Mouse (Mus musculus) adrenal gland, postnatal 36 days (tissue): ENCODE results near the gene Gm7879. TPM values are rescaled to one million over a fixed set of nuclear protein-coding genes. Genes with fewer than 3 reads are reported as not detected.

Experiments
- DNase-seq, 2 experiments: peaks; one replicate each; pipeline ENCODE4 v3.0.0; 2021; ENCODE audit warnings: mixed read lengths in 1 of 2
- total RNA-seq, 2 experiments: library from RNA; stranded (reverse); gene quantifications; 2 replicates each; pipeline ENCODE4 v1.2.3; 2021

Gm7879 gene
- total RNA-seq, 2 experiments from 2014 or later: 12.9 to 13.8 TPM

DNA sequence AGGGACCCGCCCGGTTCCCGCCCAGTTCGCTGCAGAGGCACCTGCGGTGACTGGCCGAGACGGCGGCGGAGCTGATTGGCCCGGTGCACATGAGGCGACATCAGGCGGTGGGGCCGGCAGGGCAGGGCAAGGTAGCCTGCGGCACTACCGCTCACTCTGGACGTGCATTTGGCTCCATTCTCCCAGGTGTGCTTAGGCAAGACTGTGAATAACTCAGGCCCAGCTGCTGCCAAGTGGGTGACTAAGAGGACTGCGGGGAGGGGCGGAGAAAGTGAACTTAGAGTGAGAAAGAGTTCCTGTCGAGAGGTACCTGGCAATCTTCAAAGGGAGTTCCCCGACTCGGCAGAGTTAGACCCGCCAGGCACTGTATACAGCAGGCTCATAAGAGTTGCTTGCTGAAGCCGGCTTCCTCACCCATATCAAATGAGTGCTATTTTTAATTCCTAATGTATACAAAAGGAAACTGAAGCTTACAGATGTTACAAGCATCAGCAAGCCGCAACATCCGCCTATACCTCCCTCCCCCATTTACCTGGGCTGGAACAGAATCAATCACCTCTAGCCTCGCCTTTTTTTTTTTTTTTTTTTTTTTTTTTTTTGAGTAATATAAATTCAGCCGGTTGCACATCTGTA, 35.3 kb downstream of the Gm7879 start:
- DNase-seq: peak; percentile 63 to 69

DNA sequence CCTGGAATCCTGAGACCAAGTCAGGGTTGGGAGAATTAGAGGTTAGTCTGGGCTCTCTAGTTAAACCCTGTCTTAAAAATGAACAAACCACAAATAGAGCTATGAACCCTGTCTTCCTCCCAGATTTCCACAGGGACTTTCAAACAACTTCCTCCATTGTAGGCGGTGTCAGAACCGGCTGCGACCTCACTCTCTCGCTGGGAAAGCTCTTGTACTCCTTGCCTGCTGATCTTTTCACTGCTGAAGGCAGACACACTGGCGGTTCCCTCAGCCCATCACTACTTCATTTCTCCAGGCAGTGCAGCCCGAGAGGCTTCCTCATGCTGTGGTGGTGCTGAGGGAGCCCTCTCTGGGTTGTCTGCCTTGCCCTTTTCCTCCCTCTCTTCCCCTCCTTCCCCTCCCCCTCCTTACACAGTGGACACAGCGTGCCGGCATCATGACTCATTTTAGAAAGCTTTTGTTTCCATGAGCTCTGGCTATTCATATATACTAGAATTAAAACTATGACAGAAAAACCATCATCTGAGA, 35.9 kb downstream of the Gm7879 start:
- DNase-seq: peak; percentile 21 to 57

DNA sequence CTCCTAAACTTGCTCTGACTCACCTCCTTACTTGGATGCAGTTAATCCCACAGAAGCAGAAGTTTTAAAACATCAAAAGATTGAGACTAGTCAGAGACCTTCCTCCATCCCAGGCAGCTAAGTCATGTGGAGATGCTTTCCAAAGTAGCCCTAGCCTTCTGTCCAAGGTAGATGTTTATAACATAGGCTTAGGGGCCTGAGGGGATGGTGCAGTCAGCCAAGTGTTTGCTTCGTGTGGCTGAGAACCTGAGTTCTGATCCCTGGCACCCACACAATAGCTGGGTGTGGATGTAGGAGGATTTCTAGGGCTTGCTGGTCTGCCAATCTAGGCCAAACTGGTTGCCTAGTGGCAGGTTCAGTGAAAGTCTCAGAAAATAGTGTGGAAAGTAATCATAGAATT, 40.3 kb downstream of the Gm7879 start:
- DNase-seq: no peak

DNA sequence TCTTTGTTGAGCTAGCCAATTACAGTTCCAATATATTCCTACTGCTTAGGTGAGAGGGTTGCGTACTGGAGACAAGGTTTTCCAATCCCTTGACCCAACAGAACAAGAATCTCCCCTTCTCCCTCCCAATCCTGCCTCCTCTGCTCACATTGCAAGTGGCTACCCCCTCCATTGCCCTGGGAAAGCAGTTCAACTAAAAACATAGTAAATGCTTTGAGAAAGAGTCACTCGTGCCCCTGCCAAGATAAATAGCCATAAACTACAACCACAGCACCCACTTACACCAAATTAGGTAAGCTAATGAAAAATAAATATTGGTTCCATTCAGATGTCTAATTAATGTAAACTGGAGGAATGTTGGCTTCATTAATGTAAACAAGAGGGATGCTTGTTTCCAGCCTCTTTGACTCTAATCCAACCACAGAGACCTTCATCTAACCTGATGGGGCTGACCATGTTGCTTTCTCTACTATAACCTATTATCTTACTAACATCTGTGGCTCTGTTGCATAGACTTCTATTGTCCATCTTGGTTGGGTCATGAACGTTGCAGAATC, 47.0 kb downstream of the Gm7879 start:
- DNase-seq: no peak

DNA sequence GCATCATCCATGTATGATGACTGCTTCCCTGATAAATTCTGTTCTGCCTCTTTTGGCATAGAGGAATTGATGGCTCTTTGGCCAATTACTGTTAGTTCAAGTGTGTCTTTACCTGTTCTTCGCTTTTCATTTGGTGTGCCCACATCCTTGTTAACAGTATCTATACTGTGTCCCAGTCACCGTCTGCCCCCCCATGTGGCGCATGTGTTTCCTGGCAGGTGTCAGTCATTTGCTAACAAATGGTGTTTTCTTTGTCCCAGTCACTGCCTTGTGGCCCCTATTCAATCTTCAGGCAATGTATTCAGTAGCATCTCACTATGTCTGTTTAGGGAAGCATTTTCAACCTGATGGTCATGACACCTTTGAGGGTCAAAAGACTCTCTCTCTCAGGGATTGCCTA, 48.1 kb downstream of the Gm7879 start:
- no peak for DNase-seq

Other genes starting within 250 kb of the Gm7879 start
- gene Bst1, start 94.3 kb upstream of the Gm7879 start, total RNA-seq: 1 to 10 TPM; 1.7 to 2.1 TPM
- 10 to 100 TPM; 64.2 to 73.9 TPM for gene Fbxl5, start 91.5 kb upstream of the Gm7879 start, total RNA-seq
- gene Cd38, start 44.6 kb upstream of the Gm7879 start, total RNA-seq: 10 to 100 TPM; 12.9 to 18.4 TPM
- not detected for gene Fgfbp1, start 68.6 kb downstream of the Gm7879 start, total RNA-seq
- gene Prom1, start 188.9 kb downstream of the Gm7879 start, total RNA-seq: 1 to 10 TPM; 1.7 to 3.8 TPM